Mouse (Mus musculus) intestine, embryonic 15.5 days (tissue): Measurements from ENCODE around the gene Nek9. TPM values are rescaled to one million over a fixed set of nuclear protein-coding genes. Genes with fewer than 3 reads are reported as not detected.
A peak's percentile ranks its signal among the peaks of the same experiment; 100 is the strongest.

Experiments used
- ATAC-seq: fragments of 200-750 bp; cut with Nextera tagmentation; 2 replicates; pipeline ENCODE4 v1.8.0; 2017; ENCODE audit warnings: moderate TSS enrichment, moderate library complexity
- H3K27ac ChIP-seq: fragments of 300-500 bp; sonication (generic); 2 replicates; pipeline ENCODE4 v1.5.1; 2015; ENCODE audit warnings: mild to moderate bottlenecking, inconsistent platforms
- H3K27me3 ChIP-seq: fragments of 300-500 bp; sonication (generic); replicated peaks from 2 replicates; pipeline ENCODE4 v1.6.1; 2015; ENCODE audit warnings: inconsistent platforms
- H3K36me3 ChIP-seq: fragments of 300-500 bp; sonication (generic); 2 replicates; pipeline ENCODE4 v1.6.1; 2015; ENCODE audit warnings: inconsistent platforms
- H3K4me1 ChIP-seq: fragments of 300-500 bp; sonication (generic); replicated peaks from 2 replicates; pipeline ENCODE4 v1.6.1; 2015; ENCODE audit warnings: inconsistent platforms
- H3K4me2 ChIP-seq: fragments of 300-500 bp; sonication (generic); replicated peaks from 2 replicates; pipeline ENCODE4 v1.6.1; 2015; ENCODE audit warnings: mild to moderate bottlenecking, inconsistent platforms
- H3K4me3 ChIP-seq: fragments of 300-500 bp; sonication (generic); replicated peaks from 2 replicates; pipeline ENCODE4 v1.5.1; 2015; ENCODE audit warnings: inconsistent platforms
- H3K9ac ChIP-seq: fragments of 300-500 bp; sonication (generic); 2 replicates; pipeline ENCODE4 v1.6.1; 2015; ENCODE audit warnings: inconsistent platforms
- H3K9me3 ChIP-seq: fragments of 300-500 bp; sonication (generic); 2 replicates; pipeline ENCODE4 v1.6.1; 2016; ENCODE audit warnings: inconsistent platforms
- WGBS: fragments of 180-500 bp; shearing (Covaris S2); methylation state at CpG from one replicate; pipeline ENCODE4 v1.1.7; 2015; 5-methylcytosine and 5-hydroxymethylcytosine counted together
- polyA plus RNA-seq: library from polyadenylated mRNA; unstranded; fragments of >200 nt; fragmentation: Nextera tagmentation; extraction: Ambion mirVana; gene quantifications from 2 replicates; pipeline ENCODE4 v1.2.1, GENCODE M21; 2015

Nek9 gene
- polyA plus RNA-seq, 1 experiment from 2014 or later: 16.2 TPM

DNA sequence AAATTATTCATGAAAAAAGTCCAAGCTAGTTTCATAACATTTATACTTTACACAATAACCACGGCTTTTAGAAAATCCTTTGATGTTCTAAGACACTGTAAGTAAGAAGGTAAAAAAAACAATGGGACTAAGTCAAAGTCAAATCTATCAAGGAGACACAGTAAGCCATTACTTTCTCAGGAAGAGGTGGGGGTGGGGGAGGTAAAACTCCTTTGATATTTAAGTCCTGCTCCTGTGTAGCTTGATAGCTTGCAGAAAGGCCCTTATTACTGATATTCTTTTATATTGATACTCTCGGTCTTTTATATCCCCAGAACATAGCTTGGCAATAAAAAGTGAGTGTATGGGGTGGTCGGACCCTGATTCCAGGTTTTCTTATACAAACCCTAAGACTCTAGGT lies 69.3 kb downstream of the Nek9 start:
- no peak; the same call in 1 of the 2 replicates for ATAC-seq
- Histone ChIP-seq H3K9me3 (no peaks in the 10 kb centered on the region), H3K27me3 (no peaks in the 10 kb centered on the region), H3K4me3 (peak overlapping the region; percentile 57), H3K9ac (peak overlapping the region; percentile 67), H3K36me3 (0 out of 2 replicates have a peak, but pooled peaks cover 2% of the 10 kb centered on the region), H3K4me2 (peak overlapping the region; percentile 69), H3K27ac (peak overlapping the region; percentile 54; the same call in 1 of the 2 replicates), H3K4me1 (0 out of 2 replicates have a peak, but pooled peaks cover 9% of the 10 kb centered on the region)
- 54% methylated on average over 3 of the region's 3 CpGs for WGBS

DNA sequence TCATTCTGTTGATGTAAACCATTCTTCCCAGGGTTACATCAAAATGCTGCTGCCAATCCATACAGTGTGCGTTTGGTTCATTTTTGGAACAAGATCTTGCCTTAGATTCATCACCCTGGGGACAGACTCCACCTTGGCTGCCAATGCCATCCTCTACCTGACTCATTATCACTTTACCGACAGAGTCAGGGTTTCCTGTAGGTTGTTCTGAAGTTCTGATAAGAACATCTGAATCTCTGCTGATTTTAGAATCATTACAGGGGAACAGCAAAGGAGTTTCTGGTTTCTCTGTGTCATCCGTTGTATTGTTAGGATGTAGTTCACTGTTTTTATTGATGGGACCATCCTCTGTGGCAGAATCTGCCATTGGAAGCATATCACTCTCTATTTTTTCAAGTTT lies 72.9 kb downstream of the Nek9 start:
- Histone ChIP-seq H3K27me3 (no peaks in the 10 kb centered on the region), H3K4me3 (no peak overlapping the region), H3K9me3 (no peaks in the 10 kb centered on the region), H3K4me1 (0 out of 2 replicates have a peak, but pooled peaks cover 15% of the 10 kb centered on the region), H3K4me2 (no peak overlapping the region), H3K36me3 (no peaks in the 10 kb centered on the region), H3K9ac (no peak overlapping the region), H3K27ac (no peak overlapping the region)
- no peak for ATAC-seq
- WGBS: 85% methylated on average over 3 of the region's 3 CpGs

DNA sequence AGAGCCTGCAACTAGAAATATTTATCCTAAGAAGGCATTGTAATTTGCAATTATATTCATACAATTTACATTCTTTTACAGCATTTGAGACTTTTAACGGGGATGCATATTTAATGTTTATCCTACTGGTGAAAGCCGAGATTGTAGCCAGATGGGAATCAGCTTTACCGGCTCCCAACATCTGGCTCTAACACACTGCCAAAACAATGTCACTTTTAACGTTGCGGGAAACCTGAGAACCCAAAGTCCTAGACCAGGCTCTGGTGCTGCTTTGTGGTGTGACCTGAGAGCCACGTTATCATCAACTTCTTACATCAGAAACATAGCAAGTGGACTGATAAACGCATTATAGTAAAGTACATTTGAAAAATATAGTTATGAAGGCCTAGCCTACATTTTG lies 74.2 kb downstream of the Nek9 start:
- Histone ChIP-seq H3K4me2 (no peak overlapping the region), H3K36me3 (no peaks in the 10 kb centered on the region), H3K4me3 (no peak overlapping the region), H3K4me1 (0 out of 2 replicates have a peak, but pooled peaks cover 11% of the 10 kb centered on the region), H3K9me3 (no peaks in the 10 kb centered on the region), H3K27me3 (no peaks in the 10 kb centered on the region), H3K9ac (no peak overlapping the region), H3K27ac (no peak overlapping the region)
- 35% methylated on average over 7 of the region's 7 CpGs for WGBS
- peak; percentile 65; the same call in 1 of the 2 replicates for ATAC-seq

DNA sequence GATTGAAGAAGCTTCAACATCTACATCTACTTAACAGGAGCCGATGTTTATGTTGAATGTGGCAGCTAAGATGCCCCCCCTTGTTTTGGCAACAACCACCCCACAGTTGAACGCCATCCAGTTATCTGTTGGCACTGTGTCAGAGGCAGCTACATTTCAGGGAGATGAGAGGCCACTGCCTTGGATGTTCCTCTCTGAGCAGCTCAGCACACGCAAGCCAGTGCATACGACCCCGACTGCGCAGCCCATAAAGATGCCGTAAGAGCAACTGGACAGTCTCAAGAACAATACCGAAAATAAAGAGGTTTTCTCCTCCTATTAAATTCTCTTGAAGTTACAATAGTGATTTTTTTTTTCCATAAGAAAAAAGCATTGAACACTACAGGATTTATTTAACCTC lies 74.6 kb downstream of the Nek9 start:
- ATAC-seq: peak; percentile 72; the same call in 1 of the 2 replicates
- 53% methylated on average over 8 of the region's 8 CpGs for WGBS
- Histone ChIP-seq H3K4me2 (no peak overlapping the region), H3K27ac (0 out of 2 replicates have a peak overlapping the region, but pooled peaks have one; percentile 29), H3K27me3 (no peaks in the 10 kb centered on the region), H3K9ac (no peak overlapping the region), H3K4me3 (no peak overlapping the region), H3K4me1 (0 out of 2 replicates have a peak, but pooled peaks cover 10% of the 10 kb centered on the region), H3K9me3 (no peaks in the 10 kb centered on the region), H3K36me3 (no peaks in the 10 kb centered on the region)

DNA sequence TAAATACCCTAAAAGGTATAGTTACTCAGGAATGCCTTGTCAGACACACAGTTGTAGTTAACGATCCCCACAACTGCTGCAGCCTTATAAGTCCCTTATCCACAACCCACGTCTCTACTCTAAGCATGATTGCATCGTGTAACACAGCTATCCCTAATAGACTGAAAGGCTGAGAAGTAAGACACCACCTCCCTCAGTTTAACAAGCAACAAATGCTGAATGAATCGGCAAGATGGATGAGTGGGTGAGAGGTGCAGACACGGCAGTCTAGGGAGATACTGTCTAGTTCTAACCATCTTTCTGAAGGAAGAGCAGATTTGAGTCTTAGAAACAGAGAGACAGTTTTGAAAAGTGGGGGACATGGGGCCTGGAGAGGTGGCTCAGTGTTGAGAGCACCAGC lies 76.0 kb downstream of the Nek9 start:
- Histone ChIP-seq H3K36me3 (no peaks in the 10 kb centered on the region), H3K27ac (0 out of 2 replicates have a peak overlapping the region, but pooled peaks have one; percentile 13), H3K9me3 (no peaks in the 10 kb centered on the region), H3K4me1 (0 out of 2 replicates have a peak, but pooled peaks cover 10% of the 10 kb centered on the region), H3K27me3 (no peaks in the 10 kb centered on the region), H3K4me2 (no peak overlapping the region), H3K9ac (no peak overlapping the region), H3K4me3 (no peak overlapping the region)
- 67% methylated on average over 5 of the region's 5 CpGs for WGBS
- ATAC-seq: no peak

DNA sequence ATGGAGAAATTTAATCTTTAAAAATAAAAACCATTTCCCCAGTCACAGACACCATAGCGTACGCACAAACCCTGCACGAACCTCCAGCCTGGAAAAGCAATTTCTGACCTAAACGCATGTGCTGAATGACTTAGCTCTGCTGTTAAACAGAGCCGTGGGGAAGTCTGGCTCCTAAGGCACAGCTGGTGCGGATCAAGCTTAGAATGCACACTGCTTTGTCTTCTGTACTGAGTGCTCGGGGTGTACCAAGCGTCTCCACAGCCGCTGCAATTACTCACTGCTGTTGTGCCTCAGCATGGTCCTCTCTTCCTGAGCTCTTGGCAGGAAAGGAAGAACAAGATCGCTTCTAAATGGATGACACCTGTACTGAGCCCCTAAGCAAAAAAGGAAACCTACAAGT lies 76.7 kb downstream of the Nek9 start:
- 37% methylated on average over 10 of the region's 10 CpGs for WGBS
- peak; percentile 72 for ATAC-seq

DNA sequence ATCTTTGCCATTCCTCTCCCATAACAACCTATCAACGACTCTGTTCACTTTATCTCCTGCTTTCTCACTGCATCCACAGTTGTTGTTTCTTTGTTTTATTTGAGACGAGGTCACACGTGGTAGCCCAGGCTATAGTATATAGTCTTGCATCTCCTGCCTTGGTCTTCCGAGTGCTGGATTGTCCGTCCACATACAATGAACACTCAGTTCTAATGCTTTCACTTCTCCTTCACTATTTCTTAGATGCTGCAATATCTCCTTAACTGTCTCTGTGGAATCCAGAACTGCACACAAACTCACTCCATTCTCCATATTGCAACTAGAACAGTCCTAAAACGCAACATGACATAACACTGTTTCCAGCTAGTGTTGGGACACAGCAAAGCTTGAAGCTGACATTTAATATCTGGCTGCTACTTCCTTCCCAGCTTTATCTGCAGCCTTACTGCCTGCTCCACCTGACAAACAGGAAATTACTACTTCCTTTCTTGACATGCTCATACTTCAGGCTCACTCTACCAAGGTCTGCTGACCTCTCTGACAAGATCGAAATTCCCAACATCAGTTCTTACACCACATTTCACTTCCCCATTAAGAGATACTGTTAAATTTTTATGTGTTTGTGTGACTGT lies 82.0 kb downstream of the Nek9 start:
- H3K36me3 ChIP-seq: no peaks in the 10 kb centered on the region
- no peaks in the 10 kb centered on the region for H3K9me3 ChIP-seq
- no peaks in the 10 kb centered on the region for H3K4me1 ChIP-seq
- peak overlapping the region; percentile 34; the same call in 1 of the 2 replicates for H3K27ac ChIP-seq
- no peak for ATAC-seq
- H3K9ac ChIP-seq: no peak overlapping the region
- 73% methylated on average over 7 of the region's 7 CpGs for WGBS
- H3K4me3 ChIP-seq: no peak overlapping the region
- H3K4me2 ChIP-seq: no peak overlapping the region
- no peaks in the 10 kb centered on the region for H3K27me3 ChIP-seq

More for the DNA sequence above, 76.7 kb downstream of the Nek9 start:
- H3K9me3 ChIP-seq: no peaks in the 10 kb centered on the region
- no peak overlapping the region for H3K27ac ChIP-seq
- H3K4me2 ChIP-seq: no peak overlapping the region
- no peak overlapping the region for H3K4me3 ChIP-seq
- no peak overlapping the region for H3K9ac ChIP-seq
- no peaks in the 10 kb centered on the region for H3K27me3 ChIP-seq
- no peaks in the 10 kb centered on the region for H3K36me3 ChIP-seq
- H3K4me1 ChIP-seq: 0 out of 2 replicates have a peak, but pooled peaks cover 10% of the 10 kb centered on the region

DNA sequence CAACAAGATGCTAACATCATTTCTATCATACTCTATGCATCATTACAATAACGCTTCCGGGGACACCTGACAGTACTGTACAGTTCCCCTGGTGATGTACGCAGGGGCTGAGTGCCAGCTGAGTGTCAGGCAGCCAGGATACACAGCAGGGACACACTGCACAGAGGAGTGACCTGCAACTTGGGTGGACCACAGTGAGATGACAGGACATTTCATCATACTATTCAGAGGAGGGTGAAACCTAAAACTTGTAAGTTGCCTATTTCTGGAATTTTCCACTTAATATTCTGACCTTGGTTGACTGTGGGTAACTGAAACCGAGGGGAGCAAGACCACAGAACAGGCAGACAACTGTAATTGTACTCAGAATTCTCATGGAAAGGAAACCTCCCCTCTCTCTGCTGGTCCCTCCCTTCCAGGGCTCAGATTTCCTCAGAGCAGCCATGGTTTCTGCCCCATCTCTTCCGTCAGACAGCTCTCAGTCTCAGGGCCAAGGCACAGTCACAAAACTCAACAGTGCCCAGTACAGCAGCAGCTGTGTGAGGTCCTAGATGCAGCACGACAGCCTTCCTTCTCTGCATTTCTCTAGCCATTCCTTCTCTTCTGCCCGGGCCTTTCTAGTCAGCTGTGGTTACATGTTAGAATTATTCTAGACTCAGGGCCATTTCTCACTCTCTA lies 82.9 kb downstream of the Nek9 start:
- H3K36me3 ChIP-seq: peaks cover 3% of the 10 kb centered on the region; the same call in 1 of the 2 replicates
- H3K27ac ChIP-seq: no peak overlapping the region
- H3K4me1 ChIP-seq: no peaks in the 10 kb centered on the region
- no peak overlapping the region for H3K9ac ChIP-seq
- H3K27me3 ChIP-seq: no peaks in the 10 kb centered on the region
- H3K9me3 ChIP-seq: no peaks in the 10 kb centered on the region
- no peak overlapping the region for H3K4me2 ChIP-seq
- no peak overlapping the region for H3K4me3 ChIP-seq
- 61% methylated on average over 7 of the region's 7 CpGs for WGBS
- no peak for ATAC-seq

DNA sequence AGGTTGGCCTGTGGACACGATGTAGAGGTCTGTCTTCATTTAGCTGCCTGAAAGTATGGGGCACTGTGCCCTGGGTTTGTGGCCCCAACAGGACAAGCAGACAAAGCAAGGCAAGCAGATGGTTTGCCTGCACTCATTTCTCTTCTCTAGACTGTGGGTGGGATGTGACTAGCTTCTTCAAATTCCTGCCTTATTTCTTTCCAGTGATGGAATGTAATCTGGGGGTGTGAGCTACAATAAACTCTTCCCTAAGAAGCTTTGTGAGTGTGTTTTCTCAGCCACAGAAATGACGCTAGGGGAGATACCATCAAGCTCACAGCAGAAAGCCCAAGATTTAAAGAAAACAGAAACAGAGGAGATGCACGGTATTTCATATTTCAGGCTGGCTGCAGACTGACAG lies 87.1 kb downstream of the Nek9 start:
- H3K9me3 ChIP-seq: no peaks in the 10 kb centered on the region
- H3K9ac ChIP-seq: no peak overlapping the region
- H3K27me3 ChIP-seq: no peaks in the 10 kb centered on the region
- ATAC-seq: no peak
- no peaks in the 10 kb centered on the region for H3K4me1 ChIP-seq
- WGBS: 70% methylated on average over 3 of the region's 3 CpGs
- H3K36me3 ChIP-seq: peaks cover 3% of the 10 kb centered on the region; the same call in 1 of the 2 replicates
- no peak overlapping the region for H3K27ac ChIP-seq
- no peak overlapping the region for H3K4me2 ChIP-seq
- H3K4me3 ChIP-seq: no peak overlapping the region

Other genes with a start within 250 kb of the Nek9 start
- gene Prox2, start 228.6 kb downstream of the Nek9 start, polyA plus RNA-seq: 1.9 and 2.1 TPM in 2 replicates
- gene Dlst, start 228.5 kb downstream of the Nek9 start, polyA plus RNA-seq: 117 and 125 TPM in 2 replicates
- gene Rps6kl1, start 188.1 kb downstream of the Nek9 start, polyA plus RNA-seq: 2.4 and 2.6 TPM in 2 replicates
- gene Pgf, start 161.6 kb downstream of the Nek9 start, polyA plus RNA-seq: 15.6 and 15.8 TPM in 2 replicates
- gene Eif2b2, start 119.9 kb downstream of the Nek9 start, polyA plus RNA-seq: 66.8 and 72.0 TPM in 2 replicates
- 6.7 and 6.9 TPM in 2 replicates for gene Mlh3, start 68.8 kb downstream of the Nek9 start, polyA plus RNA-seq
- gene Acyp1, start 50.9 kb downstream of the Nek9 start, polyA plus RNA-seq: 47.6 and 58.2 TPM in 2 replicates
- 1.7 TPM in 2 replicates for gene Zc2hc1c, start 50.8 kb downstream of the Nek9 start, polyA plus RNA-seq
- 343 and 345 TPM in 2 replicates for gene Tmed10, start 35.5 kb upstream of the Nek9 start, polyA plus RNA-seq
- gene Fos, start 134.5 kb upstream of the Nek9 start, polyA plus RNA-seq: 4.9 and 5.3 TPM in 2 replicates